Mouse (Mus musculus) midbrain, postnatal 0 days (tissue): ENCODE data around the gene Srsf3. TPM values are rescaled to one million over a fixed set of nuclear protein-coding genes. Genes with fewer than 3 reads are reported as not detected.
"Not testable (repeated sequence)": the region's sequence is repeated elsewhere in the genome, so short reads cannot be mapped to it uniquely, and the experiment has no call there.

Experiments used
- ATAC-seq: fragments of 200-750 bp; cut with Nextera tagmentation; 2 replicates; pipeline ENCODE4 v1.8.0; 2017; ENCODE audit warnings: moderate number of reproducible peaks, mild to moderate bottlenecking, moderate TSS enrichment, moderate library complexity; ENCODE audit not compliant: low FRiP score
- DNase-seq: peaks from one replicate; pipeline ENCODE4 v3.0.0-alpha.2; 2015; ENCODE audit warnings: low spot score
- H3K27ac ChIP-seq: fragments of 300-500 bp; sonication (generic); 2 replicates; pipeline ENCODE4 v1.5.1; 2014; ENCODE audit warnings: low read depth, mild to moderate bottlenecking, low read length, mixed read lengths
- H3K27me3 ChIP-seq: fragments of 300-500 bp; sonication (generic); 2 replicates; pipeline ENCODE4 v1.6.1; 2014; ENCODE audit warnings: low read length, control low read depth, mixed read lengths; ENCODE audit not compliant: insufficient read depth
- H3K36me3 ChIP-seq: fragments of 300-500 bp; sonication (generic); 2 replicates; pipeline ENCODE4 v1.6.1; 2014; ENCODE audit warnings: low read length, control low read depth, mixed read lengths; ENCODE audit not compliant: insufficient read depth
- H3K4me1 ChIP-seq: fragments of 300-500 bp; sonication (generic); 2 replicates; pipeline ENCODE4 v1.6.1; 2014; ENCODE audit warnings: mild to moderate bottlenecking, control low read depth, antibody characterized with exemption, low read length, mixed read lengths; ENCODE audit not compliant: insufficient read depth
- H3K4me2 ChIP-seq: fragments of 300-500 bp; sonication (generic); 2 replicates; pipeline ENCODE4 v1.6.1; 2014; ENCODE audit warnings: low read depth, mild to moderate bottlenecking, low read length, mixed read lengths; ENCODE audit not compliant: poor library complexity, severe bottlenecking
- H3K4me3 ChIP-seq: fragments of 300-500 bp; sonication (generic); 2 replicates; pipeline ENCODE4 v1.5.1; 2014; ENCODE audit warnings: low read depth, mild to moderate bottlenecking, low read length, moderate library complexity
- H3K9ac ChIP-seq: fragments of 300-500 bp; sonication (generic); replicated peaks from 2 replicates; pipeline ENCODE4 v1.6.1; 2014; ENCODE audit warnings: mild to moderate bottlenecking, low read length, moderate library complexity, mixed read lengths; ENCODE audit not compliant: poor library complexity, severe bottlenecking
- H3K9me3 ChIP-seq: fragments of 300-500 bp; sonication (generic); 2 replicates; pipeline ENCODE4 v1.6.1; 2016; ENCODE audit warnings: low read length, control low read depth
- CTCF ChIP-seq: IDR thresholded peaks from 2 replicates; pipeline ENCODE4 v1.5.1; 2016; ENCODE audit warnings: antibody characterized with exemption, mild to moderate bottlenecking
- WGBS: fragments of 180-500 bp; shearing (Covaris S2); extraction: QIAGEN DNeasy Blood & Tissue Kit; methylation state at CpG from one replicate; pipeline ENCODE4 v1.1.7; 2014; 5-methylcytosine and 5-hydroxymethylcytosine counted together
- polyA plus RNA-seq: library from polyadenylated mRNA; unstranded; fragments of >200 nt; fragmentation: Nextera tagmentation; extraction: Ambion mirVana; gene quantifications from 2 replicates; pipeline ENCODE4 v1.2.1, GENCODE M21; 2015
- total RNA-seq: library from RNA; depleted of rRNA; stranded (reverse); fragments of >200 nt; gene quantifications from 2 replicates; pipeline ENCODE4 v1.2.3, GENCODE M21; 2014

Gene Srsf3
- total and polyA plus RNA-seq, 2 experiments from 2014 or later: 119 to 296 TPM

DNA sequence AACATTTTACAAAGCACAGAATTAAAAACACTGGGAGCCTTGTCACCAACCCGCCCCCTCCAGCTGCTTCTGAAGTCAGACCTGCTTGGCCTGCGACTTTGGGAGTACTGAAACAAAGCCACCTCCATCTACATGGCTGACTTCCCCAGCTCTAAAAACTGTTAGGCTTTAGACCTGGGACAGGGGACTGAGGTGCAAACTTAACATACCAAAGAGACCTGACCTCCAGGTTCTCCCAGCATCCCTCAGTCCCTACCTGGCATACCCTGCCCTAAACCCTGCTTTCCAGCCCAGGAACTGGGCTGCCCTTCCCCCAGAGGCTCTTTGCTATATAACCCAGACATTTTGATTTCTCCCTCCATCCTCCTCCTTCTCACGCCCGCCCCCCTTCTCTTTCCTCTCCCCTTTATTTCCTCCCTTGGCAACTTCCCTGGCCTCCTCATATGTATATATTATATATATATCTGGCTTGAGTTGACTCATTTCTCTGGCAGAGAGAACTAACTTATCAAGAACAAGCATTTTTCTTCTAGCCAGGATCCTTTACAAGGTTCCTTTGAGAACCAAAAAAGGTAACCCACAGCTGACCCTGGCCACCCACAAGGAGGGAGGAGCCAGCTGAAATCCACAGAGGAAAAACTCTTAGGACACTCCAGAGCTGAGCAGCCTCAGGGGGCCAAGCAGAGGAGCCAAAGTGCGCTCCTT lies 5.6 kb upstream of the Srsf3 start:
- H3K36me3 ChIP-seq: no peaks in the 10 kb centered on the region
- no peak for TF ChIP-seq CTCF

DNA sequence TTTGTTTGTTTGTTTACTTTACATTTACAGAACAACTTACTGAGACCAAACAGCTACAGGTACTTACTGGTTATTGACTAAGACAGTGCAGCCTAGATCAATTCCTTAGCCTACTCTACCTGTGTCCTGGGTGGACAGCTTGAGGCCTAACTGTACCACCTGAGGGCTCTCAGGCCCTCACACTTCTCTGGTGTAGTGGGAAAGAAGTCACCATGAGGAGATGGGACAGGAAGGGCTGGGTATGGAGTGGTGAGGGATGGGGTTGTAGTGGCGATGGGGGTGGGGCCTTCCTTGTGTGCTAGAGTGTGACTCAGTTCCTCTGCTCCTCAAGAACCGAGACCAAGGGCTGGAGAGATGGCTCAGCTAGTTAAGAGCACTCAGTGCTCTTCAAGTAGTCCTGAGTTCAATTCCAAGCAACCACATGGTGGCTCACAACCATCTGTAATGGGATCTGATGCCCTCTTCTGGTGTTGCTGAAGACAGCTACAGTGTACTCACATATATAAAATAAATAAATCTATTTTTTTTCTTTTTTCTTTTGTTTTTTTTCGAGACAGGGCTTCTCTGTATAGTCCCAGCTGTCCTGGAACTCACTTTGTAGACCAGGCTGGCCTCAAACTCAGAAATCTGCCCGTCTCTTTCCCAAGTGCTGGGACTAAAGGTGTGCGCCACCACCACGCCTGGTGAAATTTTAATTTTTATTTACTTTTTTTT lies 1.9 kb upstream of the Srsf3 start:
- H3K36me3 ChIP-seq: no peaks in the 10 kb centered on the region
- no peaks in the 10 kb centered on the region for H3K9me3 ChIP-seq
- H3K4me2 ChIP-seq: no peak overlapping the region
- H3K27me3 ChIP-seq: no peaks in the 10 kb centered on the region
- 90% methylated on average over 6 of the region's 6 CpGs for WGBS
- ATAC-seq (no peak), DNase-seq (no peak)
- 0 out of 2 replicates have a peak, but pooled peaks cover 3% of the 10 kb centered on the region for H3K4me1 ChIP-seq
- H3K4me3 ChIP-seq: no peak overlapping the region
- peak; percentile 18; the same call in 1 of the 2 replicates for TF ChIP-seq CTCF
- no peak overlapping the region for H3K27ac ChIP-seq
- no peak overlapping the region for H3K9ac ChIP-seq

More for the DNA sequence above, 5.6 kb upstream of the Srsf3 start:
- WGBS: 54% methylated on average over 5 of the region's 5 CpGs
- ATAC-seq (no peak), DNase-seq (no peak)
- Histone ChIP-seq H3K4me2 (no peak overlapping the region), H3K27me3 (no peaks in the 10 kb centered on the region), H3K9ac (no peak overlapping the region), H3K9me3 (no peaks in the 10 kb centered on the region), H3K4me3 (no peak overlapping the region), H3K27ac (no peak overlapping the region), H3K4me1 (0 out of 2 replicates have a peak, but pooled peaks cover 3% of the 10 kb centered on the region)

DNA sequence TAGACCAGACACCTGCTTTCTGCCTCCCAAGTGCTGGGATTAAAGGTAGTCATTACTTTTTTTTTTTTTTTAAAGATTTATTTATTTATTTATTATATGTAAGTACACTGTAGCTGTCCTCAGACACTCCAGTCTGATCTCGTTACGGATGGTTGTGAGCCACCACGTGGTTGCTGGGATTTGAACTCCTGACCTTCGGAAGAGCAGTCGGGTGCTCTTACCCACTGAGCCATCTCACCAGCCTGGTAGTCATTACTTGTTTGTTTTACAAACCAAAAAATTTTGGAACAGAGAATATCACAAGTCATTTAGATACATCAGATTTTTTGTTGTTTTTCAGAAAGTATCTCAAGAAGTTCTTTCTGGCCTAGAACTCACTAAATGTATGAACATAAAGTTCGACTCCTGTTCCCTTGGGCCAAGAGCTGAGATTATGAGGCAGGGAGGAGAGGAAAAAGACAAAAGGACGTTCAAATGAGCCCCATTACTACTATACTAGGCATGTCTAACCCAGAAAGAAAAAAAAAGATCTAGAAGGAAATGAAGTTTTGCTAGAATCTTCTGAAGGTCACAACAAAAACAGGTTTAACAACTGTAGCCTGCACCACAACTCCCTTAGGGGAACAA lies 1.2 kb upstream of the Srsf3 start:
- Histone ChIP-seq H3K4me3 (peak overlapping the region; percentile 52; the same call in 1 of the 2 replicates), H3K9ac (peak overlapping the region; percentile 96; the same call in 1 of the 2 replicates), H3K27ac (peak overlapping the region; percentile 99), H3K4me2 (peak overlapping the region; percentile 75)
- not testable (repeated sequence) for DNase-seq, H3K27me3 ChIP-seq, H3K36me3 ChIP-seq, ATAC-seq, H3K9me3 ChIP-seq, H3K4me1 ChIP-seq
- 53% methylated on average over 7 of the region's 7 CpGs for WGBS

DNA sequence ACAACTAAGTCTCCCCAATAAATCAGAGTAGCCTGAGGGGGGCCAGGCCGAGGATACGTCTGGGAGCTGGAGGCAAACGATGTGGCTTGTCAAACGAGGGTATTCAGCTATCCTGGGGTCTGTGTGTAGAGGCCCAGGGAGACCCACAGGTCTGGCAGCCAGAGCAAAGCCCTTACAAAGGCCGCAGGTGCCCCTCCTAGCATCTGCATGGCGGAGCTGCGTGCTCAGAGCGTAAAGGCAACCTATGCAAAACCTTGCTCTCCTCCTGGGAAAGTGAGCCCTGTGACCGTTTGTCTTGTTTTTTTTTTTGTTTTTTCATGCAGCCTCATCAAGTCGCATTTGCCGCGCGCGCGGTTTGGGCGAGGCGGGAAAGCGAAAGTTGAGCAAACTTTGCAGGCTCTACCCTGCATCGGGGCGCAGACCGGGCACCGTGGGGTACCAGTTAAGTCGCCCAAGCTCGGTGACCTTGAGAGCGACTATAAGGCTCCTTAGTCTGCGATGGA lies 606 bp upstream of the Srsf3 start:
- DNase-seq (no peak), ATAC-seq (no peak; the same call in 1 of the 2 replicates)
- peak overlapping the region; percentile 96 for H3K9ac ChIP-seq
- WGBS: under 1% methylated on average over 26 of the region's 26 CpGs
- H3K9me3 ChIP-seq: no peaks in the 10 kb centered on the region
- peak overlapping the region; percentile 75 for H3K4me2 ChIP-seq
- TF ChIP-seq CTCF: no peak
- H3K27ac ChIP-seq: peak overlapping the region; percentile 99
- H3K27me3 ChIP-seq: no peaks in the 10 kb centered on the region
- peak overlapping the region; percentile 52 for H3K4me3 ChIP-seq
- peaks cover 4% of the 10 kb centered on the region; the same call in 1 of the 2 replicates for H3K36me3 ChIP-seq
- 0 out of 2 replicates have a peak, but pooled peaks cover 3% of the 10 kb centered on the region for H3K4me1 ChIP-seq

DNA sequence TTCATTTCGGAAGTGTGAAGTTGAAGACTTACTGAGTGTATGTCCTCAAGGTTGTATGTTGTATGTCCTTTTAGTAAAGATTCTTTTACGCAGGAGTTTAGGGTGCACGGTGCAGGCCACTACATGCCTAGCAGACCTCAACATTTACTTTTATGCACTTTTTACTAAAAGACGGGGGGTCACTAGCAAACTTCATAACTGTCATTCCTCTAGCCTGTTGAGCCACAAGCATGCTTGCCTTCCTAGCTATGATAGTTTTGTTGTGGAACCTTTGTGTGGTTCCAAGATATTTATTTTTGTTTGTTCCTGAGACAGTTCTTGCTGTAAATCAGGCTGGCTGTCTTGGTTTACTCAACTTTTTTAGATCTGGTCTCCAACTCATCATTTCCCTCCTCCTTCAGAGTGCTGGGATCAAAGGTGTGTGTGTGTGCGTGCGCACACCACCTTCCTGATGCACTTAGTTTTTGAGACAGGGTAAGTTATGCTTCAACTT lies 1.2 kb downstream of the Srsf3 start:
- peak overlapping the region; percentile 96 for H3K9ac ChIP-seq
- H3K9me3 ChIP-seq: no peaks in the 10 kb centered on the region
- H3K27ac ChIP-seq: 0 out of 2 replicates have a peak overlapping the region, but pooled peaks have one; percentile 6
- peak overlapping the region; percentile 52 for H3K4me3 ChIP-seq
- DNase-seq (no peak), ATAC-seq (no peak)
- WGBS: 0% methylated on average over 6 of the region's 6 CpGs
- peak overlapping the region; percentile 88 for H3K4me2 ChIP-seq
- no peak for TF ChIP-seq CTCF
- 0 out of 2 replicates have a peak, but pooled peaks cover 3% of the 10 kb centered on the region for H3K4me1 ChIP-seq
- H3K36me3 ChIP-seq: peaks cover 14% of the 10 kb centered on the region; the same call in 1 of the 2 replicates
- H3K27me3 ChIP-seq: no peaks in the 10 kb centered on the region
